Mouse (Mus musculus) erythroblast, embryonic 14.5 days (primary cell): ENCODE data around the gene Nrp1.

Experiments used
- GATA1 ChIP-seq: IDR thresholded peaks from 2 replicates; pipeline ENCODE4 v1.6.1; 2012; ENCODE audit warnings: low read length, inconsistent platforms, mixed read lengths
- TAL1 ChIP-seq: IDR thresholded peaks from 3 replicates; pipeline ENCODE4 v1.6.1; 2012; ENCODE audit warnings: low read length, inconsistent platforms, mixed read lengths

DNA sequence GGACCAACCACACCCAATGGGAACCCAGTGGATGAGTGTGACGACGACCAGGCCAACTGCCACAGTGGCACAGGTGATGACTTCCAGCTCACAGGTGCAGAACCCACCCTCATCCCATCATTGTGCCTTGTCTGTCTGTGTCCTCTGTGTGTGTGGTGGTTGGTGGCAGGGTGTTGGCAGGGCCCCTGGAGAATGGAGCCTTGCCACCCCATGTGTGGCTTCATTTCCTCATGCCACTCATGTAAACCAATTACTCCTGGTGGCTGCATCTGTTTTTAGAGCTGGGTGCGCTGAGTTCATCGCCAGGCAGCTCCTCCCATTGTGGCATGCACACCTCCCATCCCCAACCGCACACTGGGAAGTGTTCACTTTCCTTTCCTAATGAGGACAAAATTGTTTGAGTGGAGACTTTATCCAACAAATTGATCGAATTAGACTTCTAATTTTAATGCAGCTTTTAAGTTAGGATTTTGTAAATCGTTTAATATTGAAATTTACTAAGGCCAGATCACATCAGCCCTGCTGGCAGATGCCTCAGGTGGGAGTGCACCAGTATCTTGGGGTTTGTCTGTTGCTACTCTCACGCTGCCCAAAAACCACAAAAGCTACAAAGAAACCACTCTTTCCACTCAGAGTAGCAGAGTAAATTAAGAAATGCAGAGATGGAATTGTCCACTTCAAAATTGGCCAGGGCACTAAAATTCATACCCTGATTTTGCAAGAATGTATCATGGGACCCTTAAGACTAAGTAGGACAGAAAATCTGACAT is 122.7 kb downstream of the Nrp1 start:
- no peak for TF ChIP-seq GATA1
- no peak for TF ChIP-seq TAL1
